Mouse (Mus musculus) left cerebral cortex, postnatal 10 days (tissue): Measurements from ENCODE around the gene Defa28. TPM values are rescaled to one million over a fixed set of nuclear protein-coding genes. Genes with fewer than 3 reads are reported as not detected.
"Not testable (repeated sequence)": the region's sequence is repeated elsewhere in the genome, so short reads cannot be mapped to it uniquely, and the experiment has no call there.

Source experiments
- DNase-seq, 2 experiments: peaks; one replicate each; pipeline ENCODE4 v3.0.0; 2021 to 2022; ENCODE audit warnings: low spot score in 2 of 2, mixed read lengths in 1 of 2; ENCODE audit errors: extremely low spot score in 1 of 2
- intact Hi-C: fragments of 180-260 bp; cut with DNase I; formaldehyde crosslinking; loops from one replicate; pipeline ENCODE4 v1.15.1; 2025
- total RNA-seq, 2 experiments: library from RNA; stranded (reverse); gene quantifications; 2 replicates each; pipeline ENCODE4 v1.2.3; 2021

Defa28 gene
- total RNA-seq, result not detected

- DNase-seq, intact Hi-C loops: not testable (repeated sequence)
Observed at GRCm38 (mm10) chr8:21582706-21583105, at the start of gene Defa28. Gene Defa28 (plus strand): TSS chr8:21583006.

- intact Hi-C loops, DNase-seq: not testable (repeated sequence)
Observed at GRCm38 (mm10) chr8:21565086-21565485, 17.7 kb upstream of the Defa28 start, which contains the start of gene Defa37. Gene Defa37 (plus strand): TSS chr8:21565386.

GRCm38 (mm10) chr8:21594408-21594807 lies 11.6 kb downstream of the Defa28 start, which contains the start of gene Gm7861:
Gene Gm7861 (minus strand): TSS chr8:21594508.
- intact Hi-C loops, DNase-seq: not testable (repeated sequence)

- intact Hi-C loops, result not testable (repeated sequence)
Observed at GRCm38 (mm10) chr8:21617883-21618282, 35.1 kb downstream of the Defa28 start, which contains the start of gene Defa26. Gene Defa26 (plus strand): TSS chr8:21618183.

More at GRCm38 (mm10) chr8:21617883-21618282, 35.1 kb downstream of the Defa28 start, which contains the start of gene Defa26:
- DNase-seq, result not testable (repeated sequence)

Other genes starting within 250 kb of the Defa28 start
- not detected for gene Defa2, start 204.5 kb upstream of the Defa28 start, total RNA-seq
- not detected for gene Defa33, start 191.2 kb upstream of the Defa28 start, total RNA-seq
- not detected for gene Defa36, start 155.6 kb upstream of the Defa28 start, total RNA-seq
- not detected for gene Gm7849, start 126.4 kb upstream of the Defa28 start, total RNA-seq
- not detected for gene Defa20, start 73.7 kb upstream of the Defa28 start, total RNA-seq
- gene Defa32, start 54.0 kb upstream of the Defa28 start, total RNA-seq, result not detected
- not detected for gene Defa37, start 17.6 kb upstream of the Defa28 start, total RNA-seq
- gene Gm7861, start 11.5 kb downstream of the Defa28 start, total RNA-seq, result not detected
- gene Defa26, start 35.2 kb downstream of the Defa28 start, total RNA-seq, result not detected
- not detected for gene Defa17, start 72.8 kb downstream of the Defa28 start, total RNA-seq
- not detected for gene Defa34, start 82.8 kb downstream of the Defa28 start, total RNA-seq
- not detected for gene AY761184, start 120.6 kb downstream of the Defa28 start, total RNA-seq
- not detected for gene Defa24, start 151.5 kb downstream of the Defa28 start, total RNA-seq
- not detected for gene Defb50, start 240.5 kb downstream of the Defa28 start, total RNA-seq